Comparison of ENCODE assay signal across 23 mouse cellular contexts in genomic region chr10:93062395-93062794, GRCm38 (mm10). TPM values are rescaled to one million over a fixed set of nuclear protein-coding genes. Genes with fewer than 3 reads are reported as not detected.
DNase-seq lines count a peak whose midpoint lies in the region; ATAC-seq lines count a peak whose summit lies in the region.
"Had no signal": no experiment of that assay in that cellular context is flagged by ENCODE, and none has a peak within 500 bp of the region (broad histone marks: within the 10 kb centered on the region; RNA-seq: fewer than 3 reads in every experiment).

No protein-coding gene starts in this region.

- peak; percentile 29 for DNase-seq in heart, postnatal 4 days
- peak; percentile 13 to 42 for DNase-seq in kidney, adult 8-10 months
- no peak for DNase-seq in kidney, postnatal 4 days
- DNase-seq: adrenal gland, postnatal 10 days; adrenal gland, postnatal 36 days; B cell, adult 2 months; cerebellum, adult 18-20 months; cerebellum, adult 9-10 months; cerebellum, postnatal 14 days; gastrocnemius, postnatal 10 days; gastrocnemius, postnatal 36 days had no signal

- H3K4me3 ChIP-seq in heart, embryonic 16.5 days (ENCODE audit: low read length), result no peak overlapping the region
- H3K4me3 ChIP-seq in heart, embryonic 12.5 days, result no peak overlapping the region
- H3K4me3 ChIP-seq in heart, embryonic 11.5 days (ENCODE audit: low read depth, low read length), result no peak overlapping the region
- H3K4me3 ChIP-seq: forebrain, embryonic 10.5 days; forebrain, embryonic 13.5 days; hindbrain, embryonic 12.5 days; hindbrain, embryonic 15.5 days had no signal

- 63% methylated on average over 4 of the region's 4 CpGs for WGBS in heart, embryonic 16.5 days
- 71% methylated on average over 4 of the region's 4 CpGs for WGBS in heart, embryonic 12.5 days
- WGBS in heart, embryonic 11.5 days (ENCODE audit: insufficient replicate concordance), result 67% methylated on average over 4 of the region's 4 CpGs

- no peak overlapping the region for H3K27ac ChIP-seq in heart, embryonic 16.5 days (ENCODE audit: low read length)
- no peak overlapping the region for H3K27ac ChIP-seq in heart, embryonic 12.5 days (ENCODE audit: poor library complexity, severe bottlenecking)
- no peak overlapping the region for H3K27ac ChIP-seq in heart, embryonic 11.5 days (ENCODE audit: low read depth, low read length)
- H3K27ac ChIP-seq: forebrain, embryonic 10.5 days; forebrain, embryonic 13.5 days; hindbrain, embryonic 12.5 days; hindbrain, embryonic 15.5 days had no signal

- H3K9me3 ChIP-seq in heart, embryonic 16.5 days (replicated peaks; ENCODE audit: control insufficient read depth, low read length), result no peaks in the 10 kb centered on the region
- H3K9me3 ChIP-seq in heart, embryonic 12.5 days (replicated peaks), result no peaks in the 10 kb centered on the region
- no peaks in the 10 kb centered on the region for H3K9me3 ChIP-seq in heart, embryonic 11.5 days (replicated peaks; ENCODE audit: control insufficient read depth, low read length)
- H3K9me3 ChIP-seq: forebrain, embryonic 10.5 days; forebrain, embryonic 13.5 days; G1E; hindbrain, embryonic 12.5 days; hindbrain, embryonic 15.5 days had no signal

- ATAC-seq in heart, embryonic 16.5 days (replicated peaks; ENCODE audit: extremely low read depth, insufficient read depth, low FRiP score), result peak; percentile 45; the same call in 1 of the 2 replicates
- no peak for ATAC-seq in heart, embryonic 12.5 days (ENCODE audit: insufficient number of reproducible peaks, low FRiP score)
- no peak for ATAC-seq in heart, embryonic 11.5 days (replicated peaks; ENCODE audit: insufficient number of reproducible peaks, low FRiP score, low TSS enrichment)
- ATAC-seq: forebrain, embryonic 13.5 days; forebrain, embryonic 16.5 days; Patski had no signal

- no peaks in the 10 kb centered on the region for H3K27me3 ChIP-seq in heart, embryonic 16.5 days (ENCODE audit: control insufficient read depth, insufficient read depth, low read length)
- H3K27me3 ChIP-seq in heart, embryonic 12.5 days (replicated peaks), result no peaks in the 10 kb centered on the region
- H3K27me3 ChIP-seq in heart, embryonic 11.5 days (ENCODE audit: control insufficient read depth, insufficient read depth, low read length), result no peaks in the 10 kb centered on the region
- H3K27me3 ChIP-seq: CH12.LX; hindbrain, embryonic 12.5 days; hindbrain, embryonic 15.5 days; Patski had no signal

- no peaks in the 10 kb centered on the region for H3K36me3 ChIP-seq in heart, embryonic 16.5 days (ENCODE audit: control insufficient read depth, insufficient read depth)
- H3K36me3 ChIP-seq in heart, embryonic 12.5 days, result no peaks in the 10 kb centered on the region
- no peaks in the 10 kb centered on the region for H3K36me3 ChIP-seq in heart, embryonic 11.5 days (ENCODE audit: control insufficient read depth, insufficient read depth, low read length)
- H3K36me3 ChIP-seq: forebrain, embryonic 10.5 days; hindbrain, embryonic 12.5 days; hindbrain, embryonic 15.5 days had no signal

- H3K4me2 ChIP-seq in heart, embryonic 16.5 days (ENCODE audit: low read depth, low read length), result no peak overlapping the region
- H3K4me2 ChIP-seq in heart, embryonic 12.5 days, result no peak overlapping the region
- no peak overlapping the region for H3K4me2 ChIP-seq in heart, embryonic 11.5 days
- H3K4me2 ChIP-seq: forebrain, embryonic 13.5 days; hindbrain, embryonic 12.5 days; hindbrain, embryonic 15.5 days had no signal

- peaks cover 6% of the 10 kb centered on the region for H3K4me1 ChIP-seq in heart, embryonic 16.5 days (ENCODE audit: control insufficient read depth, insufficient read depth, low read length)
- H3K4me1 ChIP-seq in heart, embryonic 12.5 days (replicated peaks), result no peaks in the 10 kb centered on the region; the same call in 1 of the 2 replicates
- no peaks in the 10 kb centered on the region for H3K4me1 ChIP-seq in heart, embryonic 11.5 days (ENCODE audit: control insufficient read depth, insufficient read depth, low read length)
- H3K4me1 ChIP-seq: forebrain, embryonic 13.5 days; hindbrain, embryonic 12.5 days; hindbrain, embryonic 15.5 days had no signal

- H3K9ac ChIP-seq in heart, embryonic 16.5 days (ENCODE audit: low read length), result no peak overlapping the region
- no peak overlapping the region for H3K9ac ChIP-seq in heart, embryonic 12.5 days
- no peak overlapping the region for H3K9ac ChIP-seq in heart, embryonic 11.5 days (ENCODE audit: low read depth, low read length)
- H3K9ac ChIP-seq: forebrain, embryonic 13.5 days; hindbrain, embryonic 12.5 days; hindbrain, embryonic 15.5 days had no signal

RNA-seq across cellular contexts. Expression of gene Cfap54, which starts 19.0 kb away (rescaled TPM):
- 0.25 and 0.80 TPM in 2 replicates for polyA plus RNA-seq in heart, embryonic 16.5 days (2015; fragmentation: Nextera tagmentation; extraction: Ambion mirVana)
- 0.55 TPM in 1 of 2 replicates, not detected in the other for polyA plus RNA-seq in heart, embryonic 12.5 days (2016; fragmentation: Nextera tagmentation; extraction: Ambion mirVana)
- total RNA-seq in heart, postnatal 4 days (2021), result under 1 TPM; 0.45 to 0.79 TPM
- polyA plus RNA-seq in heart, embryonic 11.5 days (2014; fragmentation: Nextera tagmentation; extraction: Ambion mirVana), result 0.07 and 0.37 TPM in 2 replicates
- polyA plus RNA-seq: embryonic facial prominence, embryonic 11.5 days had no signal

Comparison
In these comparisons a context has a peak if more than half of its experiments do, and no peak if none do; other contexts are left out.
1. DNase-seq: peak in heart, postnatal 4 days (single experiment) and kidney, adult 8-10 months (2 of 2); none in kidney, postnatal 4 days (0 of 2).